Mouse (Mus musculus): Measurements from ENCODE around the gene Hipk2. TPM values are rescaled to one million over a fixed set of nuclear protein-coding genes. Genes with fewer than 3 reads are reported as not detected.

The Hipk2 gene
- 21.4 and 27.4 TPM in 2 replicates for polyA plus RNA-seq (2014; fragmentation: Nextera tagmentation; extraction: Ambion mirVana)

- Histone ChIP-seq H3K4me1 (replicated peaks; ENCODE audit: control insufficient read depth, insufficient read depth, low read length) (peaks cover 30% of the 10 kb centered on the region), H3K9me3 (ENCODE audit: control insufficient read depth, low read length) (no peaks in the 10 kb centered on the region), H3K27me3 (replicated peaks; ENCODE audit: control insufficient read depth, insufficient read depth, low read length) (0 out of 2 replicates have a peak, but pooled peaks cover 2% of the 10 kb centered on the region), H3K27ac (ENCODE audit: low read depth, low read length) (peak within 1 kb of the TSS; percentile 99), H3K36me3 (ENCODE audit: control insufficient read depth, insufficient read depth, low read length) (no peaks in the 10 kb centered on the region), H3K4me2 (peak within 1 kb of the TSS; percentile 90), H3K4me3 (ENCODE audit: low read depth, low read length) (peak within 1 kb of the TSS; percentile 100), H3K9ac (ENCODE audit: low read depth, low read length) (peak within 1 kb of the TSS; percentile 99)
- ATAC-seq (replicated peaks; ENCODE audit: low FRiP score) (peak; percentile 87), DNase-seq (ENCODE audit: low spot score) (peak; percentile 85)
- under 1% methylated on average over 96 of the region's 108 CpGs for WGBS
Measured at GRCm38 (mm10) chr6:38876071-38876911, at the start of gene Hipk2. TSS of gene Hipk2 (minus strand) at chr6:38876165.

GRCm38 (mm10) chr6:38925719-38926118, 49.8 kb upstream of the Hipk2 start:
- H3K4me2 ChIP-seq: peak overlapping the region; percentile 40
- peak overlapping the region; percentile 98; the same call in 1 of the 2 replicates for H3K27ac ChIP-seq (ENCODE audit: low read depth, low read length)
- peaks cover 38% of the 10 kb centered on the region for H3K4me1 ChIP-seq (replicated peaks; ENCODE audit: control insufficient read depth, insufficient read depth, low read length)
- DNase-seq (ENCODE audit: low spot score) (no peak), ATAC-seq (replicated peaks; ENCODE audit: low FRiP score) (no peak)
- H3K9ac ChIP-seq (ENCODE audit: low read depth, low read length): no peak overlapping the region; the same call in 1 of the 2 replicates
- no peaks in the 10 kb centered on the region for H3K9me3 ChIP-seq (ENCODE audit: control insufficient read depth, low read length)
- H3K36me3 ChIP-seq (ENCODE audit: control insufficient read depth, insufficient read depth, low read length): no peaks in the 10 kb centered on the region
- H3K4me3 ChIP-seq (ENCODE audit: low read depth, low read length): no peak overlapping the region
- WGBS: 56% methylated on average over 7 of the region's 7 CpGs
- H3K27me3 ChIP-seq (replicated peaks; ENCODE audit: control insufficient read depth, insufficient read depth, low read length): no peaks in the 10 kb centered on the region; the same call in 1 of the 2 replicates

GRCm38 (mm10) chr6:38923870-38924817, 48.2 kb upstream of the Hipk2 start:
- Histone ChIP-seq H3K9ac (ENCODE audit: low read depth, low read length) (peak overlapping the region; percentile 49), H3K4me1 (replicated peaks; ENCODE audit: control insufficient read depth, insufficient read depth, low read length) (peaks cover 46% of the 10 kb centered on the region)
- peak; percentile 86 for ATAC-seq (replicated peaks; ENCODE audit: low FRiP score)

GRCm38 (mm10) chr6:38923450-38923849, 47.5 kb upstream of the Hipk2 start:
- 58% methylated on average over 4 of the region's 4 CpGs for WGBS
- Histone ChIP-seq H3K4me2 (peak overlapping the region; percentile 51; the same call in 1 of the 2 replicates), H3K9ac (ENCODE audit: low read depth, low read length) (no peak overlapping the region), H3K4me3 (ENCODE audit: low read depth, low read length) (no peak overlapping the region), H3K27me3 (replicated peaks; ENCODE audit: control insufficient read depth, insufficient read depth, low read length) (no peaks in the 10 kb centered on the region; the same call in 1 of the 2 replicates), H3K27ac (ENCODE audit: low read depth, low read length) (peak overlapping the region; percentile 98), H3K9me3 (ENCODE audit: control insufficient read depth, low read length) (no peaks in the 10 kb centered on the region), H3K36me3 (ENCODE audit: control insufficient read depth, insufficient read depth, low read length) (no peaks in the 10 kb centered on the region), H3K4me1 (replicated peaks; ENCODE audit: control insufficient read depth, insufficient read depth, low read length) (peaks cover 53% of the 10 kb centered on the region)
- DNase-seq (ENCODE audit: low spot score) (no peak), ATAC-seq (replicated peaks; ENCODE audit: low FRiP score) (no peak)

More at GRCm38 (mm10) chr6:38923870-38924817, 48.2 kb upstream of the Hipk2 start:
- Histone ChIP-seq H3K27ac (ENCODE audit: low read depth, low read length) (peak overlapping the region; percentile 98), H3K9me3 (ENCODE audit: control insufficient read depth, low read length) (no peaks in the 10 kb centered on the region), H3K4me3 (ENCODE audit: low read depth, low read length) (no peak overlapping the region), H3K27me3 (replicated peaks; ENCODE audit: control insufficient read depth, insufficient read depth, low read length) (no peaks in the 10 kb centered on the region; the same call in 1 of the 2 replicates), H3K4me2 (peak overlapping the region; percentile 51), H3K36me3 (ENCODE audit: control insufficient read depth, insufficient read depth, low read length) (no peaks in the 10 kb centered on the region)
- WGBS: 45% methylated on average over 18 of the region's 18 CpGs
- DNase-seq (ENCODE audit: low spot score): peak; percentile 60

GRCm38 (mm10) chr6:38922517-38922916, 46.6 kb upstream of the Hipk2 start:
- H3K4me1 ChIP-seq (replicated peaks; ENCODE audit: control insufficient read depth, insufficient read depth, low read length): peaks cover 62% of the 10 kb centered on the region
- H3K36me3 ChIP-seq (ENCODE audit: control insufficient read depth, insufficient read depth, low read length): no peaks in the 10 kb centered on the region
- no peak overlapping the region for H3K4me3 ChIP-seq (ENCODE audit: low read depth, low read length)
- H3K27me3 ChIP-seq (replicated peaks; ENCODE audit: control insufficient read depth, insufficient read depth, low read length): no peaks in the 10 kb centered on the region; the same call in 1 of the 2 replicates
- DNase-seq (ENCODE audit: low spot score) (no peak), ATAC-seq (replicated peaks; ENCODE audit: low FRiP score) (no peak)
- no peak overlapping the region for H3K9ac ChIP-seq (ENCODE audit: low read depth, low read length)
- WGBS: 54% methylated on average over 2 of the region's 2 CpGs
- H3K27ac ChIP-seq (ENCODE audit: low read depth, low read length): peak overlapping the region; percentile 98; the same call in 1 of the 2 replicates
- H3K9me3 ChIP-seq (ENCODE audit: control insufficient read depth, low read length): no peaks in the 10 kb centered on the region
- H3K4me2 ChIP-seq: no peak overlapping the region

- Histone ChIP-seq H3K27ac (ENCODE audit: low read depth, low read length) (peak overlapping the region; percentile 98), H3K36me3 (ENCODE audit: control insufficient read depth, insufficient read depth, low read length) (no peaks in the 10 kb centered on the region), H3K9me3 (ENCODE audit: control insufficient read depth, low read length) (no peaks in the 10 kb centered on the region), H3K9ac (ENCODE audit: low read depth, low read length) (peak overlapping the region; percentile 39), H3K27me3 (replicated peaks; ENCODE audit: control insufficient read depth, insufficient read depth, low read length) (no peaks in the 10 kb centered on the region), H3K4me2 (peak overlapping the region; percentile 47), H3K4me3 (ENCODE audit: low read depth, low read length) (0 out of 2 replicates have a peak overlapping the region, but pooled peaks have one; percentile 5), H3K4me1 (replicated peaks; ENCODE audit: control insufficient read depth, insufficient read depth, low read length) (peaks cover 67% of the 10 kb centered on the region)
- ATAC-seq (replicated peaks; ENCODE audit: low FRiP score) (peak; percentile 30), DNase-seq (ENCODE audit: low spot score) (no peak)
- 67% methylated on average over 8 of the region's 8 CpGs for WGBS
Measured at GRCm38 (mm10) chr6:38921810-38922116, 45.8 kb upstream of the Hipk2 start.

- peak overlapping the region; percentile 98 for H3K27ac ChIP-seq (ENCODE audit: low read depth, low read length)
- peaks cover 72% of the 10 kb centered on the region for H3K4me1 ChIP-seq (replicated peaks; ENCODE audit: control insufficient read depth, insufficient read depth, low read length)
- H3K36me3 ChIP-seq (ENCODE audit: control insufficient read depth, insufficient read depth, low read length): no peaks in the 10 kb centered on the region
- 55% methylated on average over 17 of the region's 17 CpGs for WGBS
- ATAC-seq (replicated peaks; ENCODE audit: low FRiP score) (peak; percentile 68), DNase-seq (ENCODE audit: low spot score) (peak; percentile 43)
- no peaks in the 10 kb centered on the region for H3K27me3 ChIP-seq (replicated peaks; ENCODE audit: control insufficient read depth, insufficient read depth, low read length)
- peak overlapping the region; percentile 39 for H3K9ac ChIP-seq (ENCODE audit: low read depth, low read length)
- 0 out of 2 replicates have a peak overlapping the region, but pooled peaks have one; percentile 5 for H3K4me3 ChIP-seq (ENCODE audit: low read depth, low read length)
- no peaks in the 10 kb centered on the region for H3K9me3 ChIP-seq (ENCODE audit: control insufficient read depth, low read length)
- H3K4me2 ChIP-seq: peak overlapping the region; percentile 47
Measured at GRCm38 (mm10) chr6:38921095-38921809, 45.3 kb upstream of the Hipk2 start.

- no peaks in the 10 kb centered on the region for H3K36me3 ChIP-seq (ENCODE audit: control insufficient read depth, insufficient read depth, low read length)
- 82% methylated on average over 6 of the region's 6 CpGs for WGBS
- peaks cover 78% of the 10 kb centered on the region for H3K4me1 ChIP-seq (replicated peaks; ENCODE audit: control insufficient read depth, insufficient read depth, low read length)
- H3K9me3 ChIP-seq (ENCODE audit: control insufficient read depth, low read length): no peaks in the 10 kb centered on the region
- no peak overlapping the region for H3K9ac ChIP-seq (ENCODE audit: low read depth, low read length)
- ATAC-seq (replicated peaks; ENCODE audit: low FRiP score) (no peak), DNase-seq (ENCODE audit: low spot score) (no peak)
- peak overlapping the region; percentile 98; the same call in 1 of the 2 replicates for H3K27ac ChIP-seq (ENCODE audit: low read depth, low read length)
- H3K4me3 ChIP-seq (ENCODE audit: low read depth, low read length): no peak overlapping the region
- no peak overlapping the region for H3K4me2 ChIP-seq
- H3K27me3 ChIP-seq (replicated peaks; ENCODE audit: control insufficient read depth, insufficient read depth, low read length): 0 out of 2 replicates have a peak, but pooled peaks cover 2% of the 10 kb centered on the region
Measured at GRCm38 (mm10) chr6:38920141-38920540, 44.2 kb upstream of the Hipk2 start.
